Mouse (Mus musculus) thymus, postnatal 4 days (tissue): ENCODE measurements around the gene Mvb12b.

Experiments
- DNase-seq: peaks from one replicate; pipeline ENCODE4 v3.0.0; 2021

The Mvb12b gene

GRCm38 (mm10) chr2:33774106-33774505, 113.6 kb downstream of the Mvb12b start:
- DNase-seq, result no peak

GRCm38 (mm10) chr2:33772439-33772838, 115.3 kb downstream of the Mvb12b start:
- no peak for DNase-seq

- DNase-seq, result no peak
Observed at GRCm38 (mm10) chr2:33771388-33771787, 116.4 kb downstream of the Mvb12b start.

GRCm38 (mm10) chr2:33770526-33771130, 117.1 kb downstream of the Mvb12b start:
- DNase-seq, result no peak

GRCm38 (mm10) chr2:33764476-33764875, 123.3 kb downstream of the Mvb12b start:
- no peak for DNase-seq

- no peak for DNase-seq
Observed at GRCm38 (mm10) chr2:33762210-33762609, 125.5 kb downstream of the Mvb12b start.

GRCm38 (mm10) chr2:33760571-33760991, 127.2 kb downstream of the Mvb12b start:
- DNase-seq, result no peak

GRCm38 (mm10) chr2:33759447-33759846, 128.3 kb downstream of the Mvb12b start:
- no peak for DNase-seq

GRCm38 (mm10) chr2:33755633-33756020, 132.1 kb downstream of the Mvb12b start:
- DNase-seq, result peak; percentile 58

GRCm38 (mm10) chr2:33754980-33755632, 132.6 kb downstream of the Mvb12b start:
- DNase-seq, result no peak

- no peak for DNase-seq
Observed at GRCm38 (mm10) chr2:33754317-33754633, 133.5 kb downstream of the Mvb12b start.

- DNase-seq, result peak; percentile 48
Observed at GRCm38 (mm10) chr2:33753630-33754316, 134.0 kb downstream of the Mvb12b start.

- DNase-seq, result no peak
Observed at GRCm38 (mm10) chr2:33750611-33751010, 137.1 kb downstream of the Mvb12b start.

- DNase-seq, result peak; percentile 79
Observed at GRCm38 (mm10) chr2:33746471-33746870, 141.3 kb downstream of the Mvb12b start.

GRCm38 (mm10) chr2:33745724-33746123, 142.0 kb downstream of the Mvb12b start:
- no peak for DNase-seq

- DNase-seq, result no peak
Observed at GRCm38 (mm10) chr2:33737128-33737527, 150.6 kb downstream of the Mvb12b start.

GRCm38 (mm10) chr2:33736722-33737121, 151.0 kb downstream of the Mvb12b start:
- DNase-seq, result peak; percentile 82

- DNase-seq, result peak; percentile 92
Observed at GRCm38 (mm10) chr2:33734781-33735485, 152.8 kb downstream of the Mvb12b start.

- no peak for DNase-seq
Observed at GRCm38 (mm10) chr2:33729701-33730100, 158.0 kb downstream of the Mvb12b start.

- DNase-seq, result no peak
Observed at GRCm38 (mm10) chr2:33727199-33727598, 160.5 kb downstream of the Mvb12b start.

- no peak for DNase-seq
Observed at GRCm38 (mm10) chr2:33720380-33720898, 167.3 kb downstream of the Mvb12b start.

GRCm38 (mm10) chr2:33719339-33720066, 168.2 kb downstream of the Mvb12b start:
- DNase-seq, result no peak

GRCm38 (mm10) chr2:33718561-33718960, 169.2 kb downstream of the Mvb12b start:
- no peak for DNase-seq
